ENCODE assay signal across 21 mouse cellular contexts in genomic region chr2:14237723-14238122, GRCm38 (mm10). TPM values are rescaled to one million over a fixed set of nuclear protein-coding genes. Genes with fewer than 3 reads are reported as not detected.
DNase-seq lines count a peak whose midpoint lies in the region; ATAC-seq lines count a peak whose summit lies in the region.
"Had no signal": no experiment of that assay in that cellular context is flagged by ENCODE, and none has a peak within 500 bp of the region (broad histone marks: within the 10 kb centered on the region; RNA-seq: fewer than 3 reads in every experiment).

No protein-coding gene starts in this region.

- WGBS in lung, embryonic 15.5 days: 33% methylated on average over 4 of the region's 4 CpGs

- H3K9ac ChIP-seq in lung, embryonic 15.5 days: no peak overlapping the region
- H3K9ac ChIP-seq: heart, embryonic 13.5 days; limb, embryonic 15.5 days; neural tube, embryonic 13.5 days had no signal

- no peaks in the 10 kb centered on the region for H3K36me3 ChIP-seq in lung, embryonic 15.5 days
- H3K36me3 ChIP-seq: heart, embryonic 13.5 days; limb, embryonic 15.5 days; midbrain, embryonic 10.5 days; neural tube, embryonic 13.5 days had no signal

- no peaks in the 10 kb centered on the region for H3K27me3 ChIP-seq in lung, embryonic 15.5 days
- H3K27me3 ChIP-seq: heart, embryonic 13.5 days; limb, embryonic 15.5 days; neural tube, embryonic 13.5 days; Patski had no signal

- peak overlapping the region; percentile 27; the same call in 1 of the 2 replicates for H3K27ac ChIP-seq in lung, embryonic 15.5 days
- H3K27ac ChIP-seq: heart, embryonic 13.5 days; limb, embryonic 15.5 days; midbrain, embryonic 10.5 days; neural tube, embryonic 13.5 days had no signal

- no peak overlapping the region for H3K4me2 ChIP-seq in lung, embryonic 15.5 days
- H3K4me2 ChIP-seq: heart, embryonic 13.5 days; limb, embryonic 15.5 days; neural tube, embryonic 13.5 days had no signal

- 0 out of 2 replicates have a peak, but pooled peaks cover 6% of the 10 kb centered on the region for H3K4me1 ChIP-seq in lung, embryonic 15.5 days
- H3K4me1 ChIP-seq: midbrain, embryonic 10.5 days; neural tube, embryonic 13.5 days had no signal

- no peak overlapping the region for H3K4me3 ChIP-seq in lung, embryonic 15.5 days
- H3K4me3 ChIP-seq: heart, embryonic 13.5 days; limb, embryonic 15.5 days; midbrain, embryonic 10.5 days; neural tube, embryonic 13.5 days had no signal

- DNase-seq in gastrocnemius, adult 18-20 months (ENCODE audit: low spot score): peak; percentile 18
- no peak for DNase-seq in gastrocnemius, postnatal 25 days
- no peak for DNase-seq in lung, postnatal 14 days
- peak; percentile 5 for DNase-seq in NIH3T3 (ENCODE audit: low read depth)
- peak; percentile 18 for DNase-seq in fat pad, adult 2 months (ENCODE audit: extremely low read depth, low read depth, low spot score)
- DNase-seq in cerebellum, postnatal 14 days: no peak
- DNase-seq: cerebellum, postnatal 25 days; heart, adult 11 months; heart, postnatal 4 days; kidney, adult 2 months; kidney, postnatal 36 days; right cerebral cortex, postnatal 14 days; thymus, postnatal 4 days had no signal

- ATAC-seq in lung, embryonic 15.5 days (ENCODE audit: borderline replicate concordance, extremely low read depth, low FRiP score, low TSS enrichment): peak; percentile 69; the same call in 1 of the 2 replicates
- ATAC-seq: activated CD4-positive, CD25-positive, alpha-beta regulatory T cell, adult 4 months; hindbrain, embryonic 16.5 days; Patski had no signal

- no peaks in the 10 kb centered on the region for H3K9me3 ChIP-seq in lung, embryonic 15.5 days
- H3K9me3 ChIP-seq: heart, embryonic 13.5 days; limb, embryonic 15.5 days; midbrain, embryonic 10.5 days; neural tube, embryonic 13.5 days had no signal

RNA-seq across cellular contexts. Expression of gene Mrc1, which starts 8.5 kb away (rescaled TPM):
- 1 to 10 TPM; 6.6 to 6.9 TPM for total RNA-seq in gastrocnemius, adult 18-20 months (2021)
- total RNA-seq in gastrocnemius, postnatal 25 days (2021): 10 to 100 TPM; 15.2 to 17.7 TPM
- polyA plus RNA-seq in lung, embryonic 15.5 days (2015; fragmentation: Nextera tagmentation; extraction: Ambion mirVana): 6.1 and 6.6 TPM in 2 replicates

Comparison
In these comparisons a context has a peak if more than half of its experiments do, and no peak if none do; other contexts are left out.
1. DNase-seq: peak in gastrocnemius, adult 18-20 months (single experiment), NIH3T3 (single experiment) and fat pad, adult 2 months (single experiment); none in gastrocnemius, postnatal 25 days (single experiment), lung, postnatal 14 days (single experiment) and cerebellum, postnatal 14 days (0 of 2).